Mouse (Mus musculus): ENCODE results near the gene Pkd2l1. TPM values are rescaled to one million over a fixed set of nuclear protein-coding genes. Genes with fewer than 3 reads are reported as not detected.

Gene Pkd2l1
- total RNA-seq (2017), result not detected in 2 replicates

- ATAC-seq (replicated peaks in 1 of 2; ENCODE audit: insufficient read depth in 1 of 2, low FRiP score in 2 of 2, low TSS enrichment in 1 of 2, low read depth in 1 of 2, poor library complexity in 2 of 2, severe bottlenecking in 2 of 2), result no peak
These were observed at the start of gene Pkd2l1 for GRCm38 (mm10) chr19:44192342-44192741. Pkd2l1 (minus strand) TSS chr19:44192442.

- ATAC-seq (replicated peaks in 1 of 2; ENCODE audit: insufficient read depth in 1 of 2, low FRiP score in 2 of 2, low TSS enrichment in 1 of 2, low read depth in 1 of 2, poor library complexity in 2 of 2, severe bottlenecking in 2 of 2), result no peak
These were observed 46.7 kb upstream of the Pkd2l1 start for GRCm38 (mm10) chr19:44238906-44239305.

GRCm38 (mm10) chr19:44237471-44238006, 45.3 kb upstream of the Pkd2l1 start:
- ATAC-seq (replicated peaks in 1 of 2; ENCODE audit: insufficient read depth in 1 of 2, low FRiP score in 2 of 2, low TSS enrichment in 1 of 2, low read depth in 1 of 2, poor library complexity in 2 of 2, severe bottlenecking in 2 of 2), result no peak

GRCm38 (mm10) chr19:44231608-44232151, 39.4 kb upstream of the Pkd2l1 start:
- no peak for ATAC-seq (replicated peaks in 1 of 2; ENCODE audit: insufficient read depth in 1 of 2, low FRiP score in 2 of 2, low TSS enrichment in 1 of 2, low read depth in 1 of 2, poor library complexity in 2 of 2, severe bottlenecking in 2 of 2)

DNA sequence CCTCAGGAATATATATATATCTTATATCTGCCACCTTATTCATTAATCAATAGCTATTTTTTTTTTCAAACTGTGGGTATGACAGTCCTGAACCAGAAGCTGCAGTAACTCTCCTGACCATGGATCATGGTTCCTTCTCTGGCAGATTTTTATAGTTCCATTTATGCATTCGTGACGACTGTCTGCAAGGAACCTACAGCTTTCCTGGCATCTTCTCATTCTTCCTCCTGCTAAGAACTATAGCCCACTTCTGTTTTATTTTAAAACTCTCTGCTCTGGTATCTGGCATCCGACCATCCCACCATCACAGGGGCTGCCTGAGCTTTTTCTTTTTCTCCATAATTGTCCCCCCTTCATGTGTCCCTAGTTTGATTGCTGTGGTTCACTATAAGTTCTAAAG, 38.0 kb upstream of the Pkd2l1 start:
- no peak for ATAC-seq (replicated peaks in 1 of 2; ENCODE audit: insufficient read depth in 1 of 2, low FRiP score in 2 of 2, low TSS enrichment in 1 of 2, low read depth in 1 of 2, poor library complexity in 2 of 2, severe bottlenecking in 2 of 2)

DNA sequence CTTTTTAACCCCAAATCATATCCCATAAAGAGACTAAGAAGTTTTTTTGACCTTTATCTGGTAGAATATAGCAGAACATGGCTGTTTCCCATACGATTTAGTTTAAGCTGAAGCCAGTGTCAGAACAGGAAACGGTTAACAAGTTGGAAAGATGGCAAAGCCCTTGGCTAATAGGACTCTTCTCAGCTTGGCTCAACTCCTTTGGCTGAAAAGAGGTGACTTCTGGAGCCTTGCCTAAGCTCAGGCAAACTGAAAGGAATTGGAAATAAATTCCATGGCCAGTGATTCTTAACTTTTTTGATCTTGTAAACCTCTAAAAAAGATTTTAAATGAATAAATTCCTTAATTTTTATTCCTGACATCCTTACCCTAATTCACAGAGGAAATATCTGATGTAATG, 37.5 kb upstream of the Pkd2l1 start:
- ATAC-seq (replicated peaks in 1 of 2; ENCODE audit: insufficient read depth in 1 of 2, low FRiP score in 2 of 2, low TSS enrichment in 1 of 2, low read depth in 1 of 2, poor library complexity in 2 of 2, severe bottlenecking in 2 of 2), result no peak

DNA sequence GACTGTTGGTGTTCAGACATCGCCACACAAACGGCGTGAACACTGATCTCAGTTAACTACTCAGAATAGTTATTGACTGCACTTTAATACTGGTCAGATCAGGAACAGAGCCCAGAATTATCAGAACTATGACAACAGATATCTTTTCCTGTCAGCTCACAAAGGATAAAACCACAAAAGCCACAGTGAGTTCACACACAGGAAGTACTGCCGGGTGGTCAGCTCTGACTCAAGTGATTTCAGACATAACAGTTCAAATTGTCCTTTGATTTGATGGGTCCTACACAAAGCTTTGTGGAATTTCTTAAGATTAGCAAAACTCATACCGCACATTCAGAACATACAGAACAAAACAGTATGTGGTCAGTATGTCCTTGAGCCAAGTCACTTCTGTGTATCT, 33.5 kb upstream of the Pkd2l1 start:
- peak; percentile 75 to 87 for ATAC-seq (replicated peaks in 1 of 2; ENCODE audit: insufficient read depth in 1 of 2, low FRiP score in 2 of 2, low TSS enrichment in 1 of 2, low read depth in 1 of 2, poor library complexity in 2 of 2, severe bottlenecking in 2 of 2)

DNA sequence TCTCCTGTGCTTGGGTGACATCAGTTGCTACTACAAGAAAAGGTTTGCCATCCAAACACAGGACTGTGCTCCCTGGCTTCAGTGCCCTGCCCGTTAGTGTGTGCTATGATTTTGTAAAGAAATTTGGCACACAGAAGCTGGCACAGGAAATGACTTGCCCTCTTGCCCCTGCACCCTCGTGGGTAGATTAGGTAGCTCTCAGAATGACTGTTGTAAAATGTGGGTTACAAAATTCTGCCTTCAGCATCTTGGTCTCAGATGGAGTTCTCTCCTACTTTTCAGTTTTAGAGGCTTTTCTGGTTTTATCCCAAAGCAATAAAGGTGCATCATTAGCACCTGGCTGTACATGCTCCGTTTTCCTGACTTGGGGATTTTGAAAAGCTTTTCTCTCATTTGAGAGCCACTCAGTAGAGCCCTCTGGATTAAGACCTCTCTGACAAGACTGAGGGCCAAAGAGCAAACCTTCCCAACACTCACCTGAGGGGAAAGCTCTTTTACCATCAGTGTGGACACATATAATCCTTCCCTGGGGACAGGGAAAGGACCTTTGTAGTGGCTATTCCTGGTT, 25.8 kb upstream of the Pkd2l1 start:
- ATAC-seq (replicated peaks in 1 of 2; ENCODE audit: insufficient read depth in 1 of 2, low FRiP score in 2 of 2, low TSS enrichment in 1 of 2, low read depth in 1 of 2, poor library complexity in 2 of 2, severe bottlenecking in 2 of 2), result peak in 1 of 2 experiments; percentile 56; a peak in 3 of 4 replicates

DNA sequence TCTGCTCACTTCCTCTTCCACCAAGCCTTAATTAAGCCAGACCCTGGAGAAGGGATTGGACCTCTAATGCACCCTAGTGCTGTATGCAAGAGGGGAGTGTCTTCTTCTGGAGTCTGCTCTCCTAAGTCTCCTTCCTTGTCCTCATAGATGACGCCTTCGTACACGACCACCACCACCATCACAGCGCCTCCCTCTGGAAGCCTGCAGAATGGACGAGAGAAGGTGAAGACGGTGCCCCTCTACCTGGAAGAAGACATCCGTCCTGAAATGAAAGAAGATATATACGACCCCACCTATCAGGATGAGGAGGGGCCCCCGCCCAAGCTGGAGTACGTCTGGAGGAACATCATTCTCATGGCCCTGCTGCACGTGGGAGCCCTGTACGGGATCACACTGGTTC, 23.0 kb upstream of the Pkd2l1 start:
- ATAC-seq (replicated peaks in 1 of 2; ENCODE audit: insufficient read depth in 1 of 2, low FRiP score in 2 of 2, low TSS enrichment in 1 of 2, low read depth in 1 of 2, poor library complexity in 2 of 2, severe bottlenecking in 2 of 2), result no peak

DNA sequence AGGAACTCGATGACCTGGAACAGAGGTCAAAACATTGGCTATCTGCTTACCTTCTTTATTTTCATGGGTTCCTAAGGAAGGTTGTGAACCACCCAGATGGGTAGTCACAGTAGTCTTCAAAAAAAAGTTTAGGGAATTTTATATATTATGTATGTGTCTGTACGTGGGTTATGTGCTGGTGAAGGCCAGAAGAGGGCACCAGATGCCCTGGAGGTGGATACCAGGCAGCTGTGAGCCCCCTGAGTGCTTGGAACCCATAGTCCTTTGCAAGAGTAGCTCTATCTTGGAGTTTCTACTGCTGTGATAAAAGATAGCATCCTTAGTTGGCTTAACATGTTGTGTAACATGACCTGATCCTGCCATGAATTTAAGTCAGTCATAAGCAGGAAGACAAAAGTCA, 14.8 kb upstream of the Pkd2l1 start:
- no peak; a peak in 1 of 4 replicates for ATAC-seq (replicated peaks in 1 of 2; ENCODE audit: insufficient read depth in 1 of 2, low FRiP score in 2 of 2, low TSS enrichment in 1 of 2, low read depth in 1 of 2, poor library complexity in 2 of 2, severe bottlenecking in 2 of 2)

DNA sequence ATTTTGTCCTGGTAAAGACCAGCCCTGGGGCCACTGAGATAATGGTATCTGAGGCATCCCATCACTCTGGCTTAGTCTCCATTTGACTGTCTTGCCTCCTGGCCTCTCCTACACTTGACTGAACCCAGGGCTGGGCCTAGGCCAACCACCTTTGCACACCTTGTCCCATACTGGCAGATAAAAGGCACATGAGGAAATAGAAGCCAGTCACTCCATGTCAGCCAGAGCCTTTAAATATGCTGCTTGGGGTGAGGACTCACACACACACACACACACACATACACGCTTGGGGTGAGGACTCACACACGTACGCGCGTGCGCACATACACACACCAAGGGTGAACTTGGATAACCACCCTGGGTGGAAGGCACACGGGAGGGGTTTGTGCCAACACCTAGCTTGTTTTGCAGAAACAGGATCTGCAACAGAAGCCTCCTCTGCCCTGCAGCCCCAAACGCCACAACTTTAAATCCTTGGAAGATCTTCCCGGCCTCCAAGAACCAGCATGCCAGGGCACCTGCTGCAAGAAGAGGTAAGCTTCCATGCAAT, 10.8 kb upstream of the Pkd2l1 start, which contains the start of gene Scd3:
Gene Scd3 (plus strand): TSS at position 255 of the 550 bp plus-strand sequence.
- no peak for ATAC-seq (replicated peaks in 1 of 2; ENCODE audit: insufficient read depth in 1 of 2, low FRiP score in 2 of 2, low TSS enrichment in 1 of 2, low read depth in 1 of 2, poor library complexity in 2 of 2, severe bottlenecking in 2 of 2)

DNA sequence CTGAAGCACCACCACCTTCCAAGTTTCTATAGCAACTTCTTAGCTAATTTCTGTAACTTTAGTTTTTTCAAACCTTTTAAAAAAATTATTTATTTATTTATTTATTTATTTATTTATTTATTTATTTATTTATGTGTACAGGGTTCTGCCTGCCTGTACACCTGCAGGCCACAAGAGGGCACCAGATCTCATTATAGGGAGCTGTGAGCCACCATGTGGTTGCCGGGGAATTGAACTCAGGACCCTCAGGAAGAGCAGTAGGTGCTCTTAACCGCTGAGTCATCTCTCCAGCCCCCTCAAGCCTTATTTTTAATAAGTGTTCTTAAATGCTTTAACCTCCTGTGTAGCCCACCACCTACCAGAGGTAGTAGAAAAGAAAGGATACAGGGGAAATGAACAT, 6.7 kb upstream of the Pkd2l1 start:
- no peak for ATAC-seq (replicated peaks in 1 of 2; ENCODE audit: insufficient read depth in 1 of 2, low FRiP score in 2 of 2, low TSS enrichment in 1 of 2, low read depth in 1 of 2, poor library complexity in 2 of 2, severe bottlenecking in 2 of 2)

DNA sequence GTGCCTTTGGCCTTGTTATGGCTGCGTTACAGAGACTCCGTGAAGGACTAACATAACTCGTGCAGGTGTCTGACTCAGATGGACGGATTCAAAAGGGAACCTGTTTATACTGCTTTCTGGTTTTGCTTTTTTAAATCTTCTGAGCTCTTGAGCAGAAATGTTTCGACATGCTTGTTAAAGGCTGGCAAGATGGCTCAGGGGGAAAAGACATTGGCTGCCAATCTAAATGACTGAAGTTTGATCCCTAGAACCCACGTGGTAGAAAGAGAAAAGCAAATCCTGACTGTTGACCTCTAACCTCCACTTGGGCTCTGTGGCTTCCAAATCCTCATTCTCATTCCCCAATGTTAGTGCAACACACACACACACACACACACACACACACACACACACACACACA, 6.3 kb upstream of the Pkd2l1 start:
- ATAC-seq (replicated peaks in 1 of 2; ENCODE audit: insufficient read depth in 1 of 2, low FRiP score in 2 of 2, low TSS enrichment in 1 of 2, low read depth in 1 of 2, poor library complexity in 2 of 2, severe bottlenecking in 2 of 2), result no peak

DNA sequence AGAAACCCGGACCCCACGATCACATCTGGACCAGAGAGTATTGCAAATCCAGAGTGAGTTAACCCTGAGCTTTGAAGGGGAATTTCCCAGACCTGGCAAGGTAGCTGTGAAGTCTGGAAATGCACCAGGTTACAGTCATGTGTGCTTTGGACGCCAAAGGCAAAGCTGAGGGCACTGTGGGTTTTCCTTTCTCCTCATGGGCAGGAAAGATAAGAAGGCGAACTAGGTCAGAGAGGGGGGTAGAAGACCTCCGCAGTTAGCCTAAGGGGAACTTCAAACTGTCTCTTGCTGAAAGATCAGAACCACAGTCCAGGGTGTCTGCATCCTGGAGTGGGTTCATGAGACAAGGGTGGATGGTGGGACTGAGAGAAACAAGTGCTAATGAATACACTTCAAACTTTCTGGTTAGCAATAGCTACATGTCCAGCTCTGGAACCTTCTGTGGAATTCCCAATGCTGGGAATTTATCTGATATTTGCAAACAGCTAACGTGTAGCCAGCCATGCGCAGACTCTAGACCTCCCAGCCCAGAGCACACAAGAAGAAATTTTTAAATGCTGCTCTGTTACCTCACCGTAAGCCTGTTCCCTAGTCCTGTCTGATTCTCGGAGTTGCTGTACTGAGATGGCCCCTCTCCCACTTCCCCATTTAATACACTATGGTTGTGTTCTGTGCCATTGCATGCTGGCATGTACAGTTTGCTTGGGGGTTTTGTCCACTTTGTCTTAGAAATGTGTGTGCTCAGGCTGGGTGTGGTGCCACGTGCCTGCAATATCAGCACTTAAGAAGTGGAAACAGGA, 5.0 kb upstream of the Pkd2l1 start:
- ATAC-seq (replicated peaks in 1 of 2; ENCODE audit: insufficient read depth in 1 of 2, low FRiP score in 2 of 2, low TSS enrichment in 1 of 2, low read depth in 1 of 2, poor library complexity in 2 of 2, severe bottlenecking in 2 of 2), result peak; percentile 54 to 89

- ATAC-seq (replicated peaks in 1 of 2; ENCODE audit: insufficient read depth in 1 of 2, low FRiP score in 2 of 2, low TSS enrichment in 1 of 2, low read depth in 1 of 2, poor library complexity in 2 of 2, severe bottlenecking in 2 of 2), result no peak
These were observed 2.9 kb upstream of the Pkd2l1 start for GRCm38 (mm10) chr19:44195138-44195537.

DNA sequence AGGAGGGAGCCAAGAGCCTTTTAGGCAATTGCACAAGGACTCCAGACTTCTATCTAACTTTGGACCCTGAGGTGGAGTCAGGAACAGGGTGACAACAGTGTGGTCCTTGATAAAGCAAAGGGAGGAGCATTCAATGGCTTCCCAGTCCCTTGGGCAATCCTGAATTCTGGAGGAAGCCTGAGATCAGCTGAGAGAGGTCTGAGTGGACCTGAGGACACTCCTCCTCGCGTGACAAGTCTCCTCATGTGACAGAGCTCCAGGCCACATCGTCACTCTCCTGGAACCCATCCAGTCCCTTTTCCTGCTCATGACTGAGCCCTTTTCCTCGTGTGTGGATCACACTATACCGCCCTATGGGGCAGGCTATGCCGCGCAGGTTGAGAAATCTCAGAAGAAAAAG, 1.7 kb upstream of the Pkd2l1 start:
- ATAC-seq (replicated peaks in 1 of 2; ENCODE audit: insufficient read depth in 1 of 2, low FRiP score in 2 of 2, low TSS enrichment in 1 of 2, low read depth in 1 of 2, poor library complexity in 2 of 2, severe bottlenecking in 2 of 2), result no peak

DNA sequence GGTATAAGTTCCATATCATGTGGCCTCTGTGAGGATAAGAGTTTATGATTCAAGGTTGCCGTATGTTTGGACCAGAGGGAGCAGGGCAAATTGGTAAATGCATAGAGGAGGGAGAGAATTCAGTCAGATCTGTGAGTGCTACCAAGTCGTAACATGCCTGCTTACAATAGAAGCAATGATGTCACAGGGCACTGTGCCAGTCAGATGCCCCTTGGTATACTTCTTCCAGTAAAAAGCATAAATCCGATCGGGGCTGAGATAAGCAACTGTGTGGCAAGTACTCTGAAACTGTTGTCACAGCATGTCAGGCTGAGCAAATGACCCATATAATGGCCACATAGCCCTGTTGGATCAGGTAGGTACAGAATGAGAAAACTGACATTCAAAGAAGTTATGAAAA, 3.2 kb downstream of the Pkd2l1 start:
- no peak for ATAC-seq (replicated peaks in 1 of 2; ENCODE audit: insufficient read depth in 1 of 2, low FRiP score in 2 of 2, low TSS enrichment in 1 of 2, low read depth in 1 of 2, poor library complexity in 2 of 2, severe bottlenecking in 2 of 2)

DNA sequence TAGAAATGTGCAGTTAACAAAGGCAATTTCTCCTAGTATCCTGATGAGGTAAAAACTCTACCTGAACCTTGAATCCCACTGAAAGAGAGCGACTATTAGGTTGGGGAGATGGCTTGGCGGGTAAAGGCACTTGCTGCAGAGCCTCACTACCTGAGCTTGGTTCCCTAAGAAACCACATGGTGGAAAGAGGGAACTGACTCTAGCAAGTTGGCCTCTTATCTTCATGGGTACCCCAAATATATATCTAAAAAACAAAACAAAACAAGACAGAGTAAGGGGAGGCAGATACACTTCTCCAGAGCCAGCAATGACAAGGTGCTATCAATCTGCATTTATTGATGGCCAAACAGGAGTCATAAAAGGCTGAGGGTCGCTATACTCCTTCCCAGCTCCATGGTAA, 8.3 kb downstream of the Pkd2l1 start:
- no peak for ATAC-seq (replicated peaks in 1 of 2; ENCODE audit: insufficient read depth in 1 of 2, low FRiP score in 2 of 2, low TSS enrichment in 1 of 2, low read depth in 1 of 2, poor library complexity in 2 of 2, severe bottlenecking in 2 of 2)

All from hematopoietic stem cell, adult 5-6 weeks (primary cell).